Mouse (Mus musculus): ENCODE data around the gene Pitpna.

DNA sequence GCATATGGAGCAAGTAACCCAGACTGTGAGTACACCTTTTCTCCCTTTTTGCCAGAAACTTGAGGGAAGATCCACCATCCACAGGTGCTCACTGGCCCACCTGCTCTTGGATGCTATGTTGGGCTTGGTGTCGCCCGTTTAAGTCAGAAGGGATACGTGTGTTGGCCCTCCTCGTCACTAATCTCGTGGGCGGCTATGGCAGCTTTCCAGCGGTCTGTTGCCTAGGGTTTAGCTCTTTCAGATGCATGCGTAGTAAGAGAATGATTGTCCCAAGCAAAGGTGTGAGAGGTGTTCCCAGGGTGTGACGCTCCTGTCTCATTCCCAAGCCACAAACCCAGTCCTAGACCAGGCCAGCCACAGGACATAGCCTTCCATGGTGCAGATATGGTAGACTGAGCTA lies 43.2 kb upstream of the Pitpna start:
- TF ChIP-seq POLR2A (IDR thresholded peaks at IDR 0.05; ENCODE audit: insufficient read depth, low read depth, low read length) (no peak), EP300 (IDR thresholded peaks at IDR 0.05; ENCODE audit: insufficient read depth, low read depth, low read length) (no peak), CTCF (IDR thresholded peaks at IDR 0.05) (no peak)

Data from heart, adult 2 months (tissue).